Mouse (Mus musculus): Measurements from ENCODE around the gene Vps37c. TPM values are rescaled to one million over a fixed set of nuclear protein-coding genes. Genes with fewer than 3 reads are reported as not detected.

Vps37c gene
- polyA plus RNA-seq, 1 experiment = 60.2 TPM

DNA sequence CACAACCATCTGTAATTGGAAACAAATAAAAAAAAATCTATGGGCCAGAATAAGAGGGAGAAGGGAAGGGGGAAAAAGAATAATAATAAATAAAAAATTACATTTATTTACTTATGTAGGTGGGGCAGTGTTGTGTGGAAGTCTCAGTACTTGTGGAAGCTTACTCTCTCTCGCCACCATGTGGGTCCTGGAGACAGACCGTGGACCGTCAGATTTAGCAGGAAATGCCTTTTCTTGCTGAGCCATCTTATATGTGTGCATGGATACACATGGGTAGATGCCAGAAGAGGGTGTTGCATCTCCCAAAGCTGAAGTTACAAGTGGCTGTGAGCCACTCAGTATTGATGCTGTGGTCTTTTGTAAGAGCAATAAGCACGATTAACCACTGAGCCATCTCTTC, 7.0 kb upstream of the Vps37c start:
- TF ChIP-seq FLI1 (IDR thresholded peaks at IDR 0.05; ENCODE audit: low read length) (no peak), GATA1 (IDR thresholded peaks at IDR 0.05; ENCODE audit: borderline replicate concordance, low read length) (no peak)
- Histone ChIP-seq H3K4me1 (peaks cover 53% of the 10 kb centered on the region), H3K36me3 (replicated peaks; ENCODE audit: low read length) (no peaks in the 10 kb centered on the region), H3K9me3 (no peaks in the 10 kb centered on the region), H3K4me3 (replicated peaks) (no peak overlapping the region), H3K27me3 (replicated peaks) (peaks cover 19% of the 10 kb centered on the region)

DNA sequence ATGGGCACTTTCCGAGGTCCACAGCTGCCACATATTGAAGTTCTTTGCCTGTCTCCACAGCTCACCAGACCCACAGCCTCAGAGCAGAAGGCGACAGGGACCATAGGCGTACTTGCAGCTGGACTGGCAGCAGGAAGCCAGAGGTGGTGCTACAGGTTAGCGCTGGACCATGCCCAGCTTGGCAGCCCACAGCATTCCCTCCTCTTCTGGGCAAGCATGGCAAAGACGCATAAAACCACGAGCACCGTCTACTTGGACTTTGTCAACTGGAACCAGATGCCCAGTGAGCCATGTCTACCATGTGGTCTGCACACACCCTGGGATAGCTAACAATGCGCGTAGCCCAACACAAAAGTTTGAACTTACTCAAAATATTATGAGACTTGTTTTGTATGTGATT, 3.5 kb upstream of the Vps37c start:
- H3K36me3 ChIP-seq (replicated peaks; ENCODE audit: low read length) = no peaks in the 10 kb centered on the region
- no peaks in the 10 kb centered on the region for H3K9me3 ChIP-seq
- H3K4me1 ChIP-seq = peaks cover 76% of the 10 kb centered on the region
- H3K4me3 ChIP-seq (replicated peaks) = peak overlapping the region; percentile 57
- no peak for TF ChIP-seq GATA1 (IDR thresholded peaks at IDR 0.05; ENCODE audit: borderline replicate concordance, low read length)
- TF ChIP-seq FLI1 (IDR thresholded peaks at IDR 0.05; ENCODE audit: low read length) = no peak
- peaks cover 13% of the 10 kb centered on the region for H3K27me3 ChIP-seq (replicated peaks)

DNA sequence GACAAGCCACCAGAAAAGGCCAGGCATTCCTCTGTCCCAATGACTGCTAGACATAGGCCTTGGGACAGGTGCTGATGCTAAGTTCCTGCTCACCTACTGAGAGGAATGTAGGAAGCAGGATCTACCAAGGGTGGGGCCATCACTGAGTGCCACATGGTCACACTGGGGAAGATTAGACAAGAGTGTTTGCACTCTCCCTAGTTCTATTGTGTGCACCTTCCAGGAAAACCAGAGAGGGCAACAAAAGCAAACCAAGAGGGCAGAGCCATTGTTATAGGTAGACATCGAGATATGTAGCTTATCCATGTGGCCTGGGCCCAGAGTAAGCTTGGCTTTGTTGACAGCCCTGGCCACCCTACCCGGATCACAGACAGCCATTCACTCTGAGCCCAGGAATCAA, 2.8 kb upstream of the Vps37c start:
- no peak for TF ChIP-seq FLI1 (IDR thresholded peaks at IDR 0.05; ENCODE audit: low read length)
- TF ChIP-seq GATA1 (IDR thresholded peaks at IDR 0.05; ENCODE audit: borderline replicate concordance, low read length) = no peak
- H3K27me3 ChIP-seq (replicated peaks) = peaks cover 13% of the 10 kb centered on the region
- no peak overlapping the region for H3K4me3 ChIP-seq (replicated peaks)
- peaks cover 1% of the 10 kb centered on the region for H3K36me3 ChIP-seq (replicated peaks; ENCODE audit: low read length)
- peaks cover 83% of the 10 kb centered on the region for H3K4me1 ChIP-seq
- no peaks in the 10 kb centered on the region for H3K9me3 ChIP-seq

DNA sequence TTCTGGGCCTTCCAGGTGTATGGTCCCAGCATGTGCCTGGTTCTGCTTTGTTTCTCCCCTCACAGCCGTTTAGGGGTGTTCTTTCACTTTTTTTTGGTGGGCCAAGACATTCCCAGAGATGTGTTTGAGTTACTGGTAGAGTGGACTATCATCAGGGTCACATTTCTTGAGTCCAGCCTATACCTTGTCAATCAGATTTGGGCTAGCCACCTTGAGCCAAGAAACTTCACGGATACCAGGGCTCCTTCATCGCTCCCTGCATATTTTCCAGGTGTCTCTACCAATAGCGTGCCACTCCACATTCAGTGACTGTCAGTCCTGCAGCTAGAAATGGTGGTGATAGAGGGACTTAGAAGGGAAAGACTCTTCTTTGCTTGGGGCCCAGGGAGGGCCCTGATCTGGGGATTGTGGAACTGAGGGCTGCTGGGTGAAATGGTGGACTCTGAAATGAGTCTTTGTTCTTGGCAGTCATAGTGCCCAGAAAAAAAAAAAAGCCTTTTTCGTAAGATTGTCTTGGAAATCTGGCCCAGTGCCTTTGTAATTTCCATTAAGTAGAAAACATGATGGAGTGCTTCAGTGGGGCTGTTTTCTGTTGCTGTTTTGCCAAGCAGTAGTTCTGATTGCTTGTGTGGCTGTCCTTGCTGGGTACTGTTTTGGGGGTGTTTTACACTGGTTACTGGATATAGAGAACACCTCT, 1.1 kb downstream of the Vps37c start:
- Histone ChIP-seq H3K4me3 (replicated peaks) (peak overlapping the region; percentile 99), H3K9me3 (no peaks in the 10 kb centered on the region), H3K4me1 (peaks cover 93% of the 10 kb centered on the region), H3K27me3 (replicated peaks) (peaks cover 2% of the 10 kb centered on the region), H3K36me3 (replicated peaks; ENCODE audit: low read length) (peaks cover 29% of the 10 kb centered on the region)
- no peak for TF ChIP-seq GATA1 (IDR thresholded peaks at IDR 0.05; ENCODE audit: borderline replicate concordance, low read length)
- no peak for TF ChIP-seq FLI1 (IDR thresholded peaks at IDR 0.05; ENCODE audit: low read length)

DNA sequence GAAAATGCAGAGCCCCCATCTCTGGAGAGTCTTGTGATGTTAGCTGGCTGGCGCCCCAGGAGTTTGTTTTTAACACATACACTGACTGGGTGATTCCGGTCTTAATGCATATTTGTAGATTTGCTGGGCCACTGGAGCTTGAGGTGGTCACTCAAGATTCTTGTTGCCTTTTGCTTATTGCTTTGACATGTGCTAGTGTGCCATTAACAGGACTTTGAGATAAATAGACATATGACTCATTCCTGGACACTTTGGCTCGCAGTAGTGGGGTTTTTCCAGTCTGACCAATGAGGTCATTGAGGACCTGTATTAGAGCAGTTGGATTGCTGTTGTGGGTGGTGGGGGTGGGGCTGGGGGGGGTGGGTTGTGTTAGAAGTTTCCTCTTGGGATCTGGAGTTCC, 1.8 kb downstream of the Vps37c start:
- Histone ChIP-seq H3K9me3 (no peaks in the 10 kb centered on the region), H3K4me3 (replicated peaks) (peak overlapping the region; percentile 99), H3K27me3 (replicated peaks) (no peaks in the 10 kb centered on the region), H3K4me1 (peaks cover 92% of the 10 kb centered on the region), H3K36me3 (replicated peaks; ENCODE audit: low read length) (peaks cover 33% of the 10 kb centered on the region)
- TF ChIP-seq GATA1 (IDR thresholded peaks at IDR 0.05; ENCODE audit: borderline replicate concordance, low read length) = no peak
- TF ChIP-seq FLI1 (IDR thresholded peaks at IDR 0.05; ENCODE audit: low read length) = no peak

DNA sequence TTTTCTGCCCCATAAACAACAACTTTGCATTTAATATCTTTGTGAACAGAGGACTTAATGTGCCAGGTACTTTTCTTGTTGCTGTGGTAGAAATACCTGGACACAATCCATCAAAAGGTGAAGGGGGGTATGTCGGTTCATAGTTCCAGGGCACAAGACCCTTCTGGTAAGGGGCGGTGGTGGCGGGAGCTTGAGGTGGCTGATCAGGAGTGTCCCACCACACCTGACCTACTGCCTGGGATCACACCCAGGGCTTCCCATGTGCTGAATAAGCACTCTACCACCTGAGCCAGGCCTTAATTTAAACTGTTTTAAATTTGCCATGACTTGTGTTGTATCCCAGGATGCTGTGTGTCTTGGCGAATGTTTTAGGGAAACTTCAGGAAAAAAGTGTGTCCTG, 2.6 kb downstream of the Vps37c start:
- TF ChIP-seq GATA1 (IDR thresholded peaks at IDR 0.05; ENCODE audit: borderline replicate concordance, low read length) (no peak), FLI1 (IDR thresholded peaks at IDR 0.05; ENCODE audit: low read length) (no peak)
- peaks cover 34% of the 10 kb centered on the region for H3K36me3 ChIP-seq (replicated peaks; ENCODE audit: low read length)
- peaks cover 92% of the 10 kb centered on the region for H3K4me1 ChIP-seq
- no peaks in the 10 kb centered on the region for H3K27me3 ChIP-seq (replicated peaks)
- H3K9me3 ChIP-seq = no peaks in the 10 kb centered on the region
- H3K4me3 ChIP-seq (replicated peaks) = no peak overlapping the region

DNA sequence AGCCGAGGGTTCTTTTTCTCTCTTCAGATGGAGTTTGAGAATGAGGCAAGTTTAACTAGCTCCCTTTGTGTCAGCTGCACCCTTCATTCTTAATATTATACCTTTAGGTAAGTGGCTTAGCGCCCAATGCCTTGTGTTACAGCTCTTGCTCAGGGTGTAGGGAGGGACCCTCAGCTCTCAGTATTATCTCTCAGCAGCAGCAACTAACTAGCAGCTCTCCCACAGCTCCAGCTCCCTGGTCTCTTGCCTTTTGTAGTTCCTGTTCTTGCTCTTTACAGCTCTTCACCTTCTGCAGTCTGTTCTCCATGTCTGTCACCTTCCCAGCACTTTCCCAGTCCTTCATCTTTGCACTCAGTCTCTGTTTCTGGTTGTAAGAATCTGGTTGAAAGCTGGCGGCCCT, 3.1 kb downstream of the Vps37c start:
- peak overlapping the region; percentile 47 for H3K4me3 ChIP-seq (replicated peaks)
- H3K9me3 ChIP-seq = no peaks in the 10 kb centered on the region
- no peak for TF ChIP-seq FLI1 (IDR thresholded peaks at IDR 0.05; ENCODE audit: low read length)
- TF ChIP-seq GATA1 (IDR thresholded peaks at IDR 0.05; ENCODE audit: borderline replicate concordance, low read length) = no peak
- no peaks in the 10 kb centered on the region for H3K27me3 ChIP-seq (replicated peaks)
- H3K4me1 ChIP-seq = peaks cover 92% of the 10 kb centered on the region
- peaks cover 34% of the 10 kb centered on the region for H3K36me3 ChIP-seq (replicated peaks; ENCODE audit: low read length)

DNA sequence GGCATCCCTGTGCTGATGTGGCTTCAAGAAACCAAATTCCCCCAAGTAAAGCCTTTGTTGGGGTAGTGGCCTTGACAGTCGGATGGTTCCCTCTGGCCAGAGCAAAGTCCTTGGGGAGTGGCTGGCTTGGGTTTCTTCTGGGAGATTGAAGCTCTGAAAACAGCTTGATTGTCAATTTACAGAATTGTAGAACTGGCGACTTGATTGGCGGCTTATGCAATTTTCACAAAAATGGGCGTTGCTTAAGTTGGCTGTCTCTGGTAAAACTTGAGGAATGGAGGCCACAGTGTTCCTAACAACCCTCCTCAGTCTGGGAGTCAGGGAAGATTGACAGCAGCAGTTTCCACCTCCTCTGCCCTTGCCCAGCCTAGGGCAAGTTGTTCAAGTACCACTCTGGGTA, 3.8 kb downstream of the Vps37c start:
- peaks cover 94% of the 10 kb centered on the region for H3K4me1 ChIP-seq
- no peaks in the 10 kb centered on the region for H3K27me3 ChIP-seq (replicated peaks)
- no peaks in the 10 kb centered on the region for H3K9me3 ChIP-seq
- TF ChIP-seq FLI1 (IDR thresholded peaks at IDR 0.05; ENCODE audit: low read length) = no peak
- TF ChIP-seq GATA1 (IDR thresholded peaks at IDR 0.05; ENCODE audit: borderline replicate concordance, low read length) = no peak
- peaks cover 34% of the 10 kb centered on the region for H3K36me3 ChIP-seq (replicated peaks; ENCODE audit: low read length)
- peak overlapping the region; percentile 73 for H3K4me3 ChIP-seq (replicated peaks)

DNA sequence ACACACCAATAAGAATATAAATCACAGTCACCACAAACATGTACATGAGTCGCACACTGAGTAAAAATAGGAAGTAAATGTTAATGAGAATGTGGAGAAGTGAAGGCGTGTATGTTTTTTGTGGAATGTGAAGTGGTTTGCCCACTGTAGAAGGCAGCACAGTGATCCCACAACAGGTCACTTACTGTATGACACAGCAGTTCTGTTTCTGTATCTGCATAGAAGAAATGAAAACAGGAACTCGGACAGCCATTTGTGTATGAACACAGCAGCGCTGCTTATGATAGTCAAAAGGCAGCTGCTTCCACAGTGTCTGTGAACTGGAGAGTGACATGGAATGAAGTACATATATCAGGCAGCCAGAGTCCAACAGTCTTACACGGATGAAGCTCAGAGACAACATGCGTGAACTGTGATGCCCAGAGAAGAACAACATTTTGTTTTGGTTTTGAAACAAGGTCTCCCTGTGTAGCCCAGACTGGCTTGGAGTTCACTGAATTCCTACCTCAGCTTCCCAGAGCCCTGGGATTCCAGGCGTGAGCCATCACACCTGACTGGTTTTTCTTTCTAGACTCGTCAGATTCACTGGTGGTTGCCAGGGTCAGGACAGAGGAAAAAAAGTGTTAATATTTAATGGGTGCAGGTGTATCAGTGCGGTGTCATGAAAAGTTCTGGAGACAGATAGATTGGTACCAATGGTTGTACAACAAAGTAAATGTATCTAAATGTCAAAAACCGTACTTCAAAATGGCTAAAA, 5.6 kb downstream of the Vps37c start:
- peak overlapping the region; percentile 86 for H3K4me3 ChIP-seq (replicated peaks)
- H3K27me3 ChIP-seq (replicated peaks) = no peaks in the 10 kb centered on the region
- TF ChIP-seq FLI1 (IDR thresholded peaks at IDR 0.05; ENCODE audit: low read length) = no peak
- TF ChIP-seq GATA1 (IDR thresholded peaks at IDR 0.05; ENCODE audit: borderline replicate concordance, low read length) = no peak
- no peaks in the 10 kb centered on the region for H3K9me3 ChIP-seq
- peaks cover 34% of the 10 kb centered on the region for H3K36me3 ChIP-seq (replicated peaks; ENCODE audit: low read length)
- H3K4me1 ChIP-seq = peaks cover 99% of the 10 kb centered on the region

DNA sequence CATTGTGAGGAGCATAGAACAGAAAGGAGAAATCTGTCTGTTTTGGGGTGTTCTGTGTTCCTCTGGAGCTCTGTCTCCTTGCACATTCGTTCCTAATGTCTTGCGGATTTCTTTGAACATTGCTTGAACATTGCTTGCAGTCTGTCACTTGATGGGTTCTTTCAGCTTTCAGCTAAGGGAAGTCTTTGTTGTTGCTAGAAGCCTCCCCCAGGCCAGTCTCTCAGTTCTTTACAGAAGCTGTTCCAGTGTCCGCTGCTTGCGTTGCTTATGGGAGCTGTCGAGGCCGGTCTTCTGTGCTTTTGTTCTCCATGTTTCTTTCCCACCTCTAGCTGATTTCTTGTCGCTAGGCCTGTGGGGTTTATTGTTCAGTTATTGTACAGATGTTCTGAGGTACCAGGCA, 7.3 kb downstream of the Vps37c start:
- Histone ChIP-seq H3K9me3 (no peaks in the 10 kb centered on the region), H3K4me1 (peaks cover 99% of the 10 kb centered on the region), H3K36me3 (replicated peaks; ENCODE audit: low read length) (peaks cover 48% of the 10 kb centered on the region), H3K27me3 (replicated peaks) (no peaks in the 10 kb centered on the region), H3K4me3 (replicated peaks) (no peak overlapping the region)
- TF ChIP-seq GATA1 (IDR thresholded peaks at IDR 0.05; ENCODE audit: borderline replicate concordance, low read length) (no peak), FLI1 (IDR thresholded peaks at IDR 0.05; ENCODE audit: low read length) (no peak)

Data from megakaryocyte, embryonic 14.5 days (primary cell).